Comparison of ENCODE assay signal across 22 mouse cellular contexts in the genomic region with DNA sequence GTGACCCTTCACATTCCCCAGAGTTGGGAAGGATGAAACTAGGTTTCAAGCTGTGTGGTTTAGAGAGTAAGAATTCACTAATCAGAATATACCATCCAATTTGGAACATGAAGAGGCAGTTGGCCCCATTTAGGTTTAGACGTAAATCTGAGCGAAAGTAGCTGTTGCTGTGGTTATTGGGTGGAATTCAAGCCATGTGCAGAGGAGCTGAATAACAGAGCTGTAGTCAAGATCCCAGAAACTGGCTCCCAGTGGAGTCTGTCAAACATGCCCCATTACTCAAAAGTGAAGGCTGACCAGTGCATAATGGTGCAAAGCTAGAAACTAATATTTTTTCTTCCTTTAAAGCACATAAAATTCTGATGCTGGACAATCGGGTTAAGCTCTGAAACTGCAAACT.
A peak's percentile ranks its signal among the peaks of the same experiment; 100 is the strongest.
DNase-seq lines count a peak whose midpoint lies in the region; ATAC-seq lines count a peak whose summit lies in the region.
"Had no signal": no experiment of that assay in that cellular context is flagged by ENCODE, and none has a peak within 500 bp of the region (broad histone marks: within the 10 kb centered on the region; RNA-seq: fewer than 3 reads in every experiment).

No protein-coding gene starts in this region.

- no peak overlapping the region for H3K4me2 ChIP-seq in neural tube, embryonic 15.5 days
- no peak overlapping the region for H3K4me2 ChIP-seq in liver, embryonic 12.5 days
- H3K4me2 ChIP-seq: embryonic facial prominence, embryonic 13.5 days; heart, embryonic 12.5 days; midbrain, embryonic 11.5 days had no signal

- WGBS in neural tube, embryonic 15.5 days: 54% methylated on average over 3 of the region's 3 CpGs
- WGBS in liver, embryonic 12.5 days (ENCODE audit: insufficient replicate concordance): 68% methylated on average over 3 of the region's 3 CpGs

- H3K27me3 ChIP-seq in neural tube, embryonic 15.5 days (replicated peaks): no peaks in the 10 kb centered on the region
- 0 out of 2 replicates have a peak, but pooled peaks cover 3% of the 10 kb centered on the region for H3K27me3 ChIP-seq in liver, embryonic 12.5 days (replicated peaks)
- H3K27me3 ChIP-seq: embryonic facial prominence, embryonic 13.5 days; heart, embryonic 12.5 days had no signal

- H3K9ac ChIP-seq in neural tube, embryonic 15.5 days (replicated peaks): no peak overlapping the region
- H3K9ac ChIP-seq in liver, embryonic 12.5 days: no peak overlapping the region
- H3K9ac ChIP-seq: embryonic facial prominence, embryonic 13.5 days; heart, embryonic 12.5 days; liver, postnatal 0 days had no signal

- DNase-seq in heart, adult 11 months: peak; percentile 10
- no peak for DNase-seq in heart, adult 9 months (ENCODE audit: low spot score in 2 of 2)
- peak; percentile 16 for DNase-seq in kidney, postnatal 10 days
- no peak for DNase-seq in kidney, postnatal 36 days
- peak; percentile 77 for DNase-seq in NIH3T3 (ENCODE audit: low read depth)
- DNase-seq: adrenal gland, postnatal 25 days; cerebellum, adult 9-10 months; gastrocnemius, postnatal 10 days; heart, postnatal 10 days; kidney, adult 2 months; liver, postnatal 0 days; lung, postnatal 14 days; retina, postnatal 1 day; thymus, postnatal 14 days had no signal

- peaks cover 21% of the 10 kb centered on the region for H3K4me1 ChIP-seq in neural tube, embryonic 15.5 days
- H3K4me1 ChIP-seq in liver, embryonic 12.5 days: no peaks in the 10 kb centered on the region
- H3K4me1 ChIP-seq: heart, embryonic 12.5 days had no signal

- no peak overlapping the region for H3K4me3 ChIP-seq in neural tube, embryonic 15.5 days (replicated peaks)
- H3K4me3 ChIP-seq in liver, embryonic 12.5 days: no peak overlapping the region
- H3K4me3 ChIP-seq: embryonic facial prominence, embryonic 13.5 days; heart, embryonic 12.5 days; hindbrain, embryonic 10.5 days; limb, embryonic 10.5 days had no signal

- ATAC-seq in neural tube, embryonic 15.5 days (ENCODE audit: low FRiP score): 0 out of 2 replicates have a peak, but pooled peaks have one; percentile 8
- no peak for ATAC-seq in liver, embryonic 12.5 days
- ATAC-seq: forebrain, embryonic 14.5 days; liver, postnatal 0 days had no signal

- no peak overlapping the region for H3K27ac ChIP-seq in neural tube, embryonic 15.5 days (replicated peaks)
- no peak overlapping the region for H3K27ac ChIP-seq in liver, embryonic 12.5 days
- H3K27ac ChIP-seq: embryonic facial prominence, embryonic 13.5 days; hindbrain, embryonic 10.5 days; limb, embryonic 10.5 days had no signal

- no peaks in the 10 kb centered on the region for H3K36me3 ChIP-seq in neural tube, embryonic 15.5 days
- H3K36me3 ChIP-seq in liver, embryonic 12.5 days: no peaks in the 10 kb centered on the region
- H3K36me3 ChIP-seq: embryonic facial prominence, embryonic 13.5 days; heart, embryonic 12.5 days; hindbrain, embryonic 10.5 days; limb, embryonic 10.5 days had no signal

- no peaks in the 10 kb centered on the region for H3K9me3 ChIP-seq in neural tube, embryonic 15.5 days (replicated peaks)
- no peaks in the 10 kb centered on the region for H3K9me3 ChIP-seq in liver, embryonic 12.5 days (replicated peaks)
- H3K9me3 ChIP-seq: embryonic facial prominence, embryonic 13.5 days; heart, embryonic 12.5 days; hindbrain, embryonic 10.5 days; limb, embryonic 10.5 days had no signal

Comparison
In these comparisons a context has a peak if more than half of its experiments do, and no peak if none do; other contexts are left out.
1. DNase-seq: peak in heart, adult 11 months (single experiment), kidney, postnatal 10 days (single experiment) and NIH3T3 (single experiment); none in heart, adult 9 months (0 of 2) and kidney, postnatal 36 days (0 of 2).